Mouse (Mus musculus) neural tube, embryonic 11.5 days (tissue): ENCODE measurements at regions not wholly inside any gene's neighbourhood (a gene's known extent, or its start where the extent isn't known, plus 50 kb on each side); places are given as distances from the start of the nearest gene placed in this dataset.
A peak's percentile ranks its signal among the peaks of the same experiment; 100 is the strongest.

Source experiments
- ATAC-seq: fragments of 200-750 bp; cut with Nextera tagmentation; 2 replicates; pipeline ENCODE4 v1.8.0; 2017; ENCODE audit warnings: moderate number of reproducible peaks, mild to moderate bottlenecking, moderate TSS enrichment, moderate library complexity; ENCODE audit not compliant: insufficient read depth, low FRiP score, low TSS enrichment
- DNase-seq: peaks from one replicate; pipeline ENCODE4 v3.0.0-alpha.2; 2015; ENCODE audit warnings: low spot score
- H3K27ac ChIP-seq: fragments of 300-500 bp; sonication (generic); 2 replicates; pipeline ENCODE4 v1.5.1; 2014; ENCODE audit warnings: low read depth, mild to moderate bottlenecking, low read length
- H3K27me3 ChIP-seq: fragments of 300-500 bp; sonication (generic); 2 replicates; pipeline ENCODE4 v1.6.1; 2014; ENCODE audit warnings: mild to moderate bottlenecking, low read length, mixed read lengths; ENCODE audit not compliant: control insufficient read depth, insufficient read depth
- H3K36me3 ChIP-seq: fragments of 300-500 bp; sonication (generic); 2 replicates; pipeline ENCODE4 v1.6.1; 2014; ENCODE audit warnings: mild to moderate bottlenecking, low read length, moderate library complexity, mixed read lengths; ENCODE audit not compliant: control insufficient read depth, insufficient read depth
- H3K4me1 ChIP-seq: fragments of 300-500 bp; sonication (generic); 2 replicates; pipeline ENCODE4 v1.6.1; 2014; ENCODE audit warnings: low read length, mixed read lengths; ENCODE audit not compliant: control insufficient read depth, insufficient read depth
- H3K4me2 ChIP-seq: fragments of 300-500 bp; sonication (generic); 2 replicates; pipeline ENCODE4 v1.6.1; 2014; ENCODE audit warnings: low read depth, mild to moderate bottlenecking, moderate library complexity
- H3K4me3 ChIP-seq: fragments of 300-500 bp; sonication (generic); 2 replicates; pipeline ENCODE4 v1.5.1; 2014; ENCODE audit warnings: low read depth, low read length
- H3K9ac ChIP-seq: fragments of 300-500 bp; sonication (generic); 2 replicates; pipeline ENCODE4 v1.6.1; 2014; ENCODE audit warnings: mild to moderate bottlenecking, low read length
- H3K9me3 ChIP-seq: fragments of 300-500 bp; sonication (generic); 2 replicates; pipeline ENCODE4 v1.6.1; 2016; ENCODE audit warnings: low read length; ENCODE audit not compliant: control insufficient read depth
- WGBS: fragments of 180-500 bp; shearing (Covaris S2); extraction: QIAGEN DNeasy Blood & Tissue Kit; methylation state at CpG from one replicate; pipeline ENCODE4 v1.1.7; 2014; 5-methylcytosine and 5-hydroxymethylcytosine counted together

- no peaks in the 10 kb centered on the region for H3K36me3 ChIP-seq
- 12% methylated on average over 12 of the region's 12 CpGs for WGBS
- H3K4me1 ChIP-seq: peaks cover 4% of the 10 kb centered on the region; the same call in 1 of the 2 replicates
- H3K9ac ChIP-seq: no peak overlapping the region
- DNase-seq (peak; percentile 60), ATAC-seq (peak; percentile 65)
- H3K27me3 ChIP-seq: peaks cover 12% of the 10 kb centered on the region
- no peak overlapping the region for H3K4me3 ChIP-seq
- H3K27ac ChIP-seq: peak overlapping the region; percentile 51
- peak overlapping the region; percentile 12; the same call in 1 of the 2 replicates for H3K4me2 ChIP-seq
- H3K9me3 ChIP-seq: no peaks in the 10 kb centered on the region
These were observed 88.9 kb upstream of the Ptpn13 start for GRCm38 (mm10) chr5:103335916-103336688.

- no peak overlapping the region for H3K4me2 ChIP-seq
- H3K4me1 ChIP-seq: no peaks in the 10 kb centered on the region
- H3K4me3 ChIP-seq: no peak overlapping the region
- ATAC-seq: no peak
- WGBS: 80% methylated on average over 10 of the region's 10 CpGs
- H3K27ac ChIP-seq: no peak overlapping the region
- H3K36me3 ChIP-seq: no peaks in the 10 kb centered on the region
- H3K27me3 ChIP-seq: 0 out of 2 replicates have a peak, but pooled peaks cover 2% of the 10 kb centered on the region
- no peaks in the 10 kb centered on the region for H3K9me3 ChIP-seq
- no peak for DNase-seq
- no peak overlapping the region for H3K9ac ChIP-seq
These were observed 98.6 kb upstream of the Ptpn13 start for GRCm38 (mm10) chr5:103326412-103326811.

GRCm38 (mm10) chr5:103320341-103320740 lies 104.7 kb upstream of the Ptpn13 start:
- Histone ChIP-seq H3K4me2 (no peak overlapping the region), H3K36me3 (no peaks in the 10 kb centered on the region), H3K27ac (no peak overlapping the region), H3K4me3 (no peak overlapping the region), H3K9ac (no peak overlapping the region), H3K4me1 (no peaks in the 10 kb centered on the region), H3K9me3 (no peaks in the 10 kb centered on the region), H3K27me3 (no peaks in the 10 kb centered on the region)
- no peak for DNase-seq
- ATAC-seq: no peak
- WGBS: 94% methylated on average over 5 of the region's 5 CpGs

- Histone ChIP-seq H3K27me3 (no peaks in the 10 kb centered on the region), H3K4me3 (no peak overlapping the region), H3K27ac (no peak overlapping the region), H3K36me3 (no peaks in the 10 kb centered on the region), H3K9ac (peak overlapping the region; percentile 18; the same call in 1 of the 2 replicates), H3K4me2 (no peak overlapping the region), H3K9me3 (no peaks in the 10 kb centered on the region), H3K4me1 (no peaks in the 10 kb centered on the region)
- DNase-seq (peak; percentile 27), ATAC-seq (no peak)
- 32% methylated on average over 9 of the region's 9 CpGs for WGBS
These were observed 98.8 kb upstream of the Mapk10 start for GRCm38 (mm10) chr5:103309806-103310525.

- no peak for DNase-seq
- H3K4me2 ChIP-seq: no peak overlapping the region
- WGBS: 75% methylated on average over 11 of the region's 11 CpGs
These were observed 94.7 kb upstream of the Mapk10 start for GRCm38 (mm10) chr5:103305716-103306447.

GRCm38 (mm10) chr5:103304975-103305374 lies 93.8 kb upstream of the Mapk10 start:
- WGBS: 88% methylated on average over 1 of the region's 1 CpGs
- no peaks in the 10 kb centered on the region for H3K27me3 ChIP-seq
- H3K9me3 ChIP-seq: no peaks in the 10 kb centered on the region
- H3K36me3 ChIP-seq: no peaks in the 10 kb centered on the region
- H3K9ac ChIP-seq: no peak overlapping the region
- DNase-seq (no peak), ATAC-seq (no peak)
- no peak overlapping the region for H3K4me3 ChIP-seq
- H3K4me2 ChIP-seq: no peak overlapping the region
- no peak overlapping the region for H3K27ac ChIP-seq
- H3K4me1 ChIP-seq: no peaks in the 10 kb centered on the region

More at GRCm38 (mm10) chr5:103305716-103306447, 94.7 kb upstream of the Mapk10 start:
- Histone ChIP-seq H3K27me3 (no peaks in the 10 kb centered on the region), H3K4me1 (no peaks in the 10 kb centered on the region), H3K36me3 (no peaks in the 10 kb centered on the region), H3K9me3 (no peaks in the 10 kb centered on the region), H3K27ac (no peak overlapping the region), H3K9ac (no peak overlapping the region), H3K4me3 (no peak overlapping the region)
- no peak for ATAC-seq

GRCm38 (mm10) chr5:103302744-103303143 lies 91.6 kb upstream of the Mapk10 start:
- DNase-seq (no peak), ATAC-seq (no peak)
- no peak overlapping the region for H3K27ac ChIP-seq
- no peaks in the 10 kb centered on the region for H3K4me1 ChIP-seq
- H3K4me3 ChIP-seq: no peak overlapping the region
- 88% methylated on average over 10 of the region's 10 CpGs for WGBS
- no peaks in the 10 kb centered on the region for H3K36me3 ChIP-seq
- H3K9ac ChIP-seq: no peak overlapping the region
- H3K4me2 ChIP-seq: no peak overlapping the region
- H3K9me3 ChIP-seq: no peaks in the 10 kb centered on the region
- H3K27me3 ChIP-seq: no peaks in the 10 kb centered on the region

GRCm38 (mm10) chr5:103301303-103301702 lies 90.2 kb upstream of the Mapk10 start:
- no peak overlapping the region for H3K27ac ChIP-seq
- H3K27me3 ChIP-seq: no peaks in the 10 kb centered on the region
- no peaks in the 10 kb centered on the region for H3K36me3 ChIP-seq
- no peak overlapping the region for H3K4me3 ChIP-seq
- 92% methylated on average over 3 of the region's 3 CpGs for WGBS
- no peak overlapping the region for H3K4me2 ChIP-seq
- H3K9me3 ChIP-seq: no peaks in the 10 kb centered on the region
- DNase-seq (no peak), ATAC-seq (no peak)
- H3K9ac ChIP-seq: no peak overlapping the region
- no peaks in the 10 kb centered on the region for H3K4me1 ChIP-seq
